Mouse (Mus musculus) left cerebral cortex, adult 2 months (tissue): ENCODE measurements at regions not wholly inside any gene's neighbourhood (a gene's known extent, or its start where the extent isn't known, plus 50 kb on each side); places are given as distances from the start of the nearest gene placed in this dataset.

Source experiments
- DNase-seq, 2 experiments: peaks; one replicate each; pipeline ENCODE4 v3.0.0; 2021 to 2022; ENCODE audit warnings: low spot score in 2 of 2, mixed read lengths in 1 of 2; ENCODE audit errors: extremely low spot score in 1 of 2
- H3K27ac ChIP-seq: fragments of 200-600 bp; 2 replicates; pipeline ENCODE4 v1.8.1; 2022
- H3K4me3 ChIP-seq: fragments of 200-600 bp; 2 replicates; pipeline ENCODE4 v1.8.1; 2022
- CTCF ChIP-seq: fragments of 200-600 bp; IDR thresholded peaks from 2 replicates; pipeline ENCODE4 v1.8.1; 2022; ENCODE audit warnings: antibody characterized with exemption, mild to moderate bottlenecking, moderate library complexity
- intact Hi-C: fragments of 180-260 bp; cut with DNase I; formaldehyde crosslinking; loops from one replicate; pipeline ENCODE4 v1.15.1; 2025

- Histone ChIP-seq H3K4me3 (no peak overlapping the region), H3K27ac (no peak overlapping the region)
- intact Hi-C loops: no loop called here
- TF ChIP-seq CTCF: no peak
- no peak for DNase-seq
Observed at GRCm38 (mm10) chr5:100239632-100240031, 80.0 kb upstream of the Tmem150c start.

- intact Hi-C loops: no loop called here
- Histone ChIP-seq H3K4me3 (no peak overlapping the region), H3K27ac (no peak overlapping the region)
- no peak for DNase-seq
- no peak; the same call in 1 of the 2 replicates for TF ChIP-seq CTCF
Observed at GRCm38 (mm10) chr5:100238287-100239036, 78.9 kb upstream of the Tmem150c start.

- intact Hi-C loops: no loop called here
- TF ChIP-seq CTCF: no peak
- DNase-seq: no peak
- no peak overlapping the region for H3K4me3 ChIP-seq
- H3K27ac ChIP-seq: no peak overlapping the region
Observed at GRCm38 (mm10) chr5:100237674-100238278, 78.2 kb upstream of the Tmem150c start.

GRCm38 (mm10) chr5:100236277-100236676 is 76.7 kb upstream of the Tmem150c start:
- H3K27ac ChIP-seq: no peak overlapping the region
- TF ChIP-seq CTCF: no peak
- no peak overlapping the region for H3K4me3 ChIP-seq
- intact Hi-C loops: no loop called here
- DNase-seq: no peak

- intact Hi-C loops: no loop called here
- no peak overlapping the region for H3K4me3 ChIP-seq
- H3K27ac ChIP-seq: no peak overlapping the region
- TF ChIP-seq CTCF: no peak
- DNase-seq: no peak
Observed at GRCm38 (mm10) chr5:100232076-100232475, 72.5 kb upstream of the Tmem150c start.

GRCm38 (mm10) chr5:100231574-100231973 is 72.0 kb upstream of the Tmem150c start:
- intact Hi-C loops: no loop called here
- Histone ChIP-seq H3K27ac (no peak overlapping the region), H3K4me3 (no peak overlapping the region)
- TF ChIP-seq CTCF: no peak
- no peak for DNase-seq

GRCm38 (mm10) chr5:100230038-100230437 is 70.4 kb upstream of the Tmem150c start:
- DNase-seq: no peak
- TF ChIP-seq CTCF: no peak
- intact Hi-C loops: no loop called here
- no peak overlapping the region for H3K27ac ChIP-seq
- H3K4me3 ChIP-seq: no peak overlapping the region

- no peak for TF ChIP-seq CTCF
- intact Hi-C loops: no loop called here
- DNase-seq: no peak
- Histone ChIP-seq H3K27ac (no peak overlapping the region), H3K4me3 (no peak overlapping the region)
Observed at GRCm38 (mm10) chr5:100227888-100228287, 68.3 kb upstream of the Tmem150c start.

GRCm38 (mm10) chr5:100226571-100227235 is 67.1 kb upstream of the Tmem150c start:
- no peak overlapping the region for H3K4me3 ChIP-seq
- no peak overlapping the region for H3K27ac ChIP-seq
- intact Hi-C loops: no loop called here
- TF ChIP-seq CTCF: no peak
- no peak for DNase-seq

- DNase-seq: no peak
- intact Hi-C loops: no loop called here
- no peak for TF ChIP-seq CTCF
- H3K4me3 ChIP-seq: no peak overlapping the region
- no peak overlapping the region for H3K27ac ChIP-seq
Observed at GRCm38 (mm10) chr5:100225491-100225890, 65.9 kb upstream of the Tmem150c start.

- no peak overlapping the region for H3K27ac ChIP-seq
- no peak for TF ChIP-seq CTCF
- DNase-seq: no peak
- intact Hi-C loops: no loop called here
- H3K4me3 ChIP-seq: no peak overlapping the region
Observed at GRCm38 (mm10) chr5:100224773-100225363, 65.3 kb upstream of the Tmem150c start.

GRCm38 (mm10) chr5:100221005-100221583 is 61.5 kb upstream of the Tmem150c start:
- Histone ChIP-seq H3K27ac (no peak overlapping the region), H3K4me3 (no peak overlapping the region)
- intact Hi-C loops: no loop called here
- no peak for DNase-seq
- peak; percentile 24 for TF ChIP-seq CTCF
